Mouse (Mus musculus) right cerebral cortex, adult 18-20 months (tissue): ENCODE measurements around the gene Loxl1.
A peak's percentile ranks its signal among the peaks of the same experiment; 100 is the strongest.

Experiments
- DNase-seq: peaks from one replicate; pipeline ENCODE4 v3.0.0; 2022; ENCODE audit warnings: mixed read lengths

The Loxl1 gene

GRCm38 (mm10) chr9:58311191-58311910 is 1.6 kb downstream of the Loxl1 start:
- DNase-seq = no peak

- no peak for DNase-seq
These were observed 2.8 kb downstream of the Loxl1 start for GRCm38 (mm10) chr9:58310043-58310660.

GRCm38 (mm10) chr9:58308395-58308794 is 4.6 kb downstream of the Loxl1 start:
- peak; percentile 46 for DNase-seq

DNA sequence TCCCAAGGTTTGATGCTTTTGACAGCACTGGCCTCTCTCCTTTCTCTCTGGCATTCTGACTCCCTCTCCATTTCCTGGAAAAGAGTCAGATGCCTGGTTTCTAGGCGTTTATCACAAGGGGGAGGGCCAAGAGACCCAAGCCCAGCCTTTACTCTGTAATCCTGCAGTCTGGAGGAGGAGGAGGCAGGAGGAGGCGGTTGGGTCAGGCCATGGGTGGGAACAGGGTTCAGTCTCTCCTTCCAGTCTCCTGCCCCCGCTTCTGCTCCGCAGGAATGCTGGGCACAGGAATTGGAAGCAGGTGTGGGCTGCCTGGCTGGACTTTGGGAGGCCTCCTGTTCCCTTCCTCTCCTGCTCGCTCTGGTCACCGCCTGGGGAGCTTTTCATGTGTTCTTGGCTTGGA is 7.3 kb downstream of the Loxl1 start:
- DNase-seq = no peak

- no peak for DNase-seq
These were observed 9.3 kb downstream of the Loxl1 start for GRCm38 (mm10) chr9:58303599-58304271.

DNA sequence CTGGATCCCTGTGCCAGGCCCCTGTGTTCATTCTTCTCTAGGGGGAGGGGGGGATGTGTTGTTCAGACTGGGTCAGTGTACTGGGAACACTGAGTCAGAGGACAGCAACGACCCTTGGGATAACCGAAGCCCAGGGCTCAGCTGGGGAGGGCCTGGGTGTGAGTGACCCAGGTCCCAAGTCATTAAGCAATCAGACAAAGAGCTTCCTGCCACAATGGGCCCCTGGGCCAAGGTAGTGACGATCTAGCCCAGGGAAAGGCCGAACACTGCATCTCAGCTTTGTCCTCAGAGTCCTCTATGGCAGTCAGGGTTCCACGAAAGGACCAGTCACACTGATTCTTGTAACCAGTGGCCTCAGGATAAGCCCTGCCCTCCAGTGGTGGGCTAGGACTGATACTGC is 9.9 kb downstream of the Loxl1 start:
- no peak for DNase-seq

DNA sequence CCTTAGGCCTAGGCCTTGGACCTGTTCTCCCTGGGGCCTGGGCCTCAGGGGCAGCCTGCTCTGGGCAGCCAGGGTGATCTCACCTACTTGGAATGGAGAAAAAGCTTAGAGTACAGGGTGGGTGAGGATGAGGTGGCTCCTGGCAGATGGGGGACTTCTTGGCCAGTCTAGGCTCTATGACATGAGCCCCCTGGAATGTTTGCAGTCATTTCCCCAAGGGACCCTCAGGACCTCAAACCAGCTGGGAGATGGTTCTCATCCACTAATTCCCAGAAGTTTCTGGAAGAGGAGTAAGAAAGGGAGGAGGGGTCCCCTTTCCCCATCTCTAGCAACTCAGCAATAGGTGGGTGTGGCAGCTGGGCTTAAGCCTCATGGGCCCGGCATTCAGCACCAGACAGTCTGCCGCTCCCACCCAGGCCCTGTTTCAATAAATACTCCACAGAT is 13.6 kb downstream of the Loxl1 start:
- DNase-seq = no peak

- no peak for DNase-seq
These were observed 15.0 kb downstream of the Loxl1 start for GRCm38 (mm10) chr9:58297961-58298477.

DNA sequence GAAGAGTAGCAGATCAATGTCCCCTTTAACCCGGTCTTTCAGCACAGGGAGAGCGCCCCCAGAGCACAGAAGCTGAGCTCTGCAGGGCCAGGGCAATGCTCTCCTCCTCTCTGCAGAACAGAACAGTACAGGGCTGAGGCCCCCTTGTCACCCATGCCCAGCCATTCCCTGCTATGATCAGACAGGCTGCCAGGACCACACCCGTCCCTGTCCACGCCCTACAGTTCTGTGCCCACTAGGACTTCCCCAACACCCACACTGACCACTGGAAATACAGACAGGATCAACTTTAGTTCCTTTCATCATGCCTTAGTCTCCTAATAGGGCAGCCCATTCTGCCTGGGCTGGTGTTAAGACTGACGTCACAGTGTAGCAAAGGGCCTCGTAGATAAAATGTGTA is 15.9 kb downstream of the Loxl1 start:
- no peak for DNase-seq

GRCm38 (mm10) chr9:58295766-58296361 is 17.1 kb downstream of the Loxl1 start:
- DNase-seq = no peak

DNA sequence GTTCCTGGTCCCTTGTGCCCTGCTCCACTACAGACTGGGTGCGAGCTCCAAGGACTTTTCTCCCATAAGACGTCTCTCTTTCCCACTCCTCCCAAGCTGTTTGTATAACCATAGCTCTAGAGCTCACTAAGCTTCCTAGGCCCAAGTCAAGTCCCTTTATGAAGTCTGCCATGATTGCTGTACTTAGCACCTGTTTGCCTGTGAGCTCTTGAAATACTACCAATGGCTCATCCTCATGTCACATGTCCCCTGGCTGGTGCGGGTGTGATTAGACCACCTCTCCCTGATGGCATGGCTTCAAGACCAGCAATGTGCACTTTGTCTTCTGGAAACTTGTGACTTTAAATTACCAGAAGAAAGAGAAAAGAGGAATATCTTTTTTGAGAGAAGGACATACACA is 17.6 kb downstream of the Loxl1 start:
- no peak for DNase-seq

- no peak for DNase-seq
These were observed 18.5 kb downstream of the Loxl1 start for GRCm38 (mm10) chr9:58294527-58294926.

- no peak for DNase-seq
These were observed 23.1 kb downstream of the Loxl1 start for GRCm38 (mm10) chr9:58289901-58290300.

DNA sequence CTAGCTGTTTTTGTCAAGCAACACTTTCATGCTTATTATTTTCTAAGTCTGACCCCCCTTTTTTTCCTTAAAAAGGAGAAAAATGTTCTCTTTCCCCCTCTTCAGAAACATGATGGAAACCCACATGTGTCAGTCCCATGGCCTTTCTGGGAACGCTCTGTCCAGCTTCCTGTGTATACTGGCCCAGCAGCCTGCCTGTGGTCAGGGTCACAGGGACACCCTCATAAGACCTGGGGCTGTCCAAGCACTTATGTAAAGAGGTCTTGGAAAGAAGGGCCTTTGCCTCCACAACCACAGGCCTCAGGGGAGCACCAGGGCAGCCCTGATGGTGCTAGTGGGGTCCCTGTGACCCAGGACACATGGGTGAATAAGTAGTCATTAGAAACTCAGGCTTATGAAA is 23.9 kb downstream of the Loxl1 start:
- no peak for DNase-seq

DNA sequence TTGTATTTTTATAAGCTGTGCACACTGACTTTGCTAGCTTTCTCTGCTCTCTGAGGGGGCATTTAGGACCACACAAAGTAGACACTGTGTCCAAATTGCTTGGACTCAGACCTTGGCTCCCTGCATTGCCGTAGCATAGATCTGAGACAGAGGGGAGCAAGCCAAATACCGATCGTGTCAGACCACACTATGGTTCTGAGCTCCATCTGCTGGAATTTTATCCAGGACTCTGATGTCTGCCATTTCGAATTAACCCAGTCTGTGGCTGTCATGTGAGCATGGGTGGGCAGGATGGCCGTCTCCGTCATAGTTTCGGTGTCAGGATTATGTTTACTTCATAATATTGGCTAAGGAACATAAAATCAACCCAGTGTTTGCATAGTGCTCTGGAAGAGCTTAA is 29.6 kb downstream of the Loxl1 start:
- no peak for DNase-seq

- DNase-seq = no peak
These were observed 31.4 kb downstream of the Loxl1 start for GRCm38 (mm10) chr9:58281597-58281996.

DNA sequence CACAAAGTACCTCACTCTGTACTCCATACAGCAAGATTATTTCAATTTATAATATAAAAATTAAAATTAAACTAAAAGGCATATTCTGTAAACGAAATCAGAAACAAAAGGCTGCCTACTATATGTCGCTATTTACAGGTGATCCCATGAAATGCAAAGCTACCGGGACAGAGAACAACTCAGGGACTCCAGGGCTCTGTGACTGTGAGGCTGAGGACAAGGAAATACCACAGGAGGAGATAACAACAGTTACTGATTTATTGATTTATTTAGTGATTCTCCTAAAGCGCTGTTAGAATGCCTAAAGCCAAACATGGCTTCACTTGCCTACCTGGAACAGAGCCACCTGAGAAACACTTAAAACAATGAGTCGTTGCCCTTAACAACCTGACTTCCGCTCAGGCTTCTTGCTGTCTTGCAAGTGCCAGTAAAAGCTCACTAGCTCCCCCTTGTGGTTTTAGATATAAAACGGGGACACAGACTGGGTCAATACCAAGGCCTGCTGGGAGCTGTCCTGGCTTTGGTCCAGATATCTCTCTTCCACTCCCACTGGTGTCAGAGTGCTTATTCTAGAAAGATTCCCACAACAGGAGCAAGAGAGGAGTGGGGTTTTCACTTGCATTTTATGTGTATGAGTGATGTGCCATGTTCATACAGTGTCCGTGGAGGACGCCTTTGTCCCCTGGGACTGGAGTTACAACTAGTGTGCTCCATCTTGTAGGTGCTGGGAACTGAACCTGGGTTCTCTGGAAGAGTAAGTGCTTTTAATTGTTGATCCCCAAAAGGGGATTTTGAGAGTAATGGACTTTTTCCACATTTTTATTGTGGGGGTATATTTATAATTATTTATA is 32.5 kb downstream of the Loxl1 start:
- peak; percentile 61 for DNase-seq

GRCm38 (mm10) chr9:58279780-58280179 is 33.2 kb downstream of the Loxl1 start:
- no peak for DNase-seq

DNA sequence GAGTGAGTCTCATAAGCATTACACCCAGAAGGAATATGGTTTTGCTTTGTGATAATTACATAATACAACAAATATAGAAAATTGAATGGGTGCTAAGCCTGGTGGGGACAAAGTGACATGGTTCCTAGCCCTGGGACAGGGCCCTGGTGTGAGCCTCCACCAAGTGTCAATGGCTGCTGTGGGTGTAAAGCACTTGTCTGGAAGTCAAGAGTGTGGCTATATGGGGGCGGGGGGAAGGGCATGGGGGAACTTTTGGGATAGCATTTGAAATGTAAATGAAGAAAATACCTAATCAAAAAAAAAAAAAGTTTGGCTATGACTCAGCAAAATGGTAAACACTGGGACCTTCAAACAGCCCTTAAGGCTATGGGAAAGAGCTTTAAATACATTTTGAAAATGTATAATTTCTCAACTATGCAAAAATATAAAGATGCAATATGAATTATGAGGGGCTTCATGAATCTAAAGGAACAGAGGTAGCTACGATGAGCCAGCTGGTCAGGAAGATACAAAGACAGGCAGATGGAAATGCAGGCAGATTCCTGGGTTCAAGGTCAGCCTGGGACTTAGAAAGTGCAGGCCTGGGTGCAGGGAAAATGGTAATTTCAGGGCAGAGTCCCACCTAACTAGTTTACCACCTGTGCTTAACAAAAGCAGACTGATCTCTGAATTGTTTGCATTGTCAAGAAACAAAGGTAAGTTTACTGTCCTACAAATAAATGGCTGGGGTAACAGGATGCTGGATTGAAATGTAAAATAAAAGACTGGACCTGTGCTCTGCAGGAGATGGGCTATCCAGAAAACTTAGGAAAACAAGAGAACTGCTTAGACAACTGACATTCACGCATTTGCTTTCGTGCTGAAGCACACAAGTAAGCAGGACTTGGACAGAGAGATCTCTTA is 33.9 kb downstream of the Loxl1 start:
- DNase-seq = no peak

- no peak for DNase-seq
These were observed 34.7 kb downstream of the Loxl1 start for GRCm38 (mm10) chr9:58278313-58278712.

DNA sequence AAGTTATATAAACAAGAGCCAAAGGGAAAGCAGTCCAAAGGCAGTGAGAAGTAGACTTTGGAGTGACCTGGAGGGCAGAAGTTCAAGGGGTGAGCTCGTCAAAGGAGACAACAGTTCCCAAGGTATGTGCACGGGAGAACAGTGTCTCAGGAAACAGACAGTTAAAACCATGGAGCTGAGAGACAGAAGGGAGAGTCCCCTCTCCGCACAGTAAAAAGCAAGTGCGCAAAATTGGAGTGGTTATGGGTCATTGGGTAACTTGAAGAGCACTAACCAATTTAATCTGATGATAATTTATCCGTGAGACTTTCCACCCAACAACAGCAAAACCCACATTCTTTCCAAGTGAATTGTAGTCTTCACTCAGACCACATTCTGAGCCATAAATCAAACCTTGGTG is 36.6 kb downstream of the Loxl1 start:
- no peak for DNase-seq
